Mouse (Mus musculus) induced T-regulatory cell, adult 2 months (primary cell): ENCODE measurements around the gene Tnnt3.

Experiments
- DNase-seq: peaks from one replicate; pipeline ENCODE4 v3.0.0-alpha.2; 2012; ENCODE audit warnings: low read depth

Tnnt3 gene

DNA sequence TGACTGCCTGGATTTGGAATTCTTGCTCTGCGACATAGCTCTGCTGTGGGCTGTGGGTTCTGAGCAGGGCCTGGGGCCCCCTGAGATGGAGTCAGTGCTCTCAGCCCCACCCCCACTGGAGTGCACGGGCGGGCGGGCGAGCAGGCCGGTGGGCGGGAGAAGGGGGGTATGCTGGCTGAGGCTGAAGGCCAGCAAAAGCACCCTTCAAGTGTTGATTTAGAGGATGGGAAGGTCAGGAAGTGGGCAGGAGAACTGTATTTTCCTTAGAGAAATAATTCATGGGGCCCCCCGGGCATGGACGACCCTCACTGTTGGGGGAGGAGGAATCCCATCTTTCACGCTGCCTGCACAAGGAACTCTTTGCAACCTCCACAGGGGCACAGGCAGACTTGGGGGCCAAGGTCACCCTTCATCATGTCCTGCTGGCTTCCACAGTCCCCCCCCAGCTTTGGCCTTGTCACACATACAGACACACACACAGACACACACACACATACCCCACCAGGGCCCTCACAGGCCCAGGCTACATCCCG lies 44.2 kb downstream of the Tnnt3 start:
- DNase-seq, result no peak

DNA sequence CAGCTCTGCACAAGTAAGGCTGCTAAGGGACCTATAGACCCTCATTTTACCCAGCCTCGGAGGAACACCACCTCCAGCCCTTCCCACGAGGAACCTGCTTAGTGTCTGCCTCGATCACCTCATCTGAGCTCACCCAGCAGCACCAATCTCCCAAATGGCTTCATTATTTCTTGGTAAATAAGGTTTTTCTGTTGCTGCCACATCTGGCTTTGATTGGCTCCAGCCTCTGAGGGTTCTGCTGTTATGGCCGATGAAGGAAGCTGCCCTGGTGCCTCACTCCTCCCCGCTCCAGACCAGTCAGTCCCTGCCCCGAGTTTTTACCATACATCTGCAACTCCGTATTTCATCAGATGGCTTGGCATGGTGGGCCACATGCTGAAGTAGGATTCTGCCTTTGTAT lies 47.3 kb downstream of the Tnnt3 start:
- no peak for DNase-seq

DNA sequence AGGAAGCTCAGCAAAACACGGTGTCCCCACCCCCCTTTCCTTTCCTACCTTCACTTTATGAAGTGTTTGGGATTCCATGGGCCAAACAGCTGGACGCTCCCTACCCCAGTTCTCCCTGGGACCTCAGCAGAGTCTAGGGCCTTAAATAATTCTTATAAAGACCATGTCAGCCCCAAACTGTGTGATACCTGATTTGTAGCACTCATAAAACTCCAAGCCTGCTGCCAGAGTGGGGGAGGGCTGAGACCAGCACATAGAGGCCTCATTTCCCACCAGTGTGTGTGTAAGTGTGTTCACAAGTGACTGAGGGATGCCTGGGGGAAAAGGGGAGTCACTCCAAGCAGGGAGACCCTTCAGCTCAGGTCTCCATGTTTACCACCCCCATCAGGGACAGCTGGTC lies 49.2 kb downstream of the Tnnt3 start:
- no peak for DNase-seq

DNA sequence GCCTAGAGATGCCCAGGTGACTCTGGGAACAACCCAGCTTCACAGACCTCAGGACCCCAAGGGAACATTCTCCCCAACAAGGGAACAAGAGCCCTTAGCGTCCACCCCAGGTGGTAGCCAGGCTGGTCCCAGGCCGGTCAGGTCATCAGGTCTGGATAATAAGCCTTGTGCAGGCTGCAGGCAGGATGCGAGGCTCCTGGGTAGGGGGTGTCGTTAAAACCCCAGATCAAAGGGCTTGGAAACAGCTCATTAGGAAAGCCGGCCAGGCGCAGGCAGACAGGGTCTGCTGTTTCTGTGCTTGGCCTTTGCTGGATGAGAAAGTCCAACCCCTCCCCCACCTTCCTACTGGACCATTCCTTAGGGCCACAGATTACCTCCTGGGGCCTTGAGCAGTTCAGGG lies 50.1 kb downstream of the Tnnt3 start:
- DNase-seq, result no peak

DNA sequence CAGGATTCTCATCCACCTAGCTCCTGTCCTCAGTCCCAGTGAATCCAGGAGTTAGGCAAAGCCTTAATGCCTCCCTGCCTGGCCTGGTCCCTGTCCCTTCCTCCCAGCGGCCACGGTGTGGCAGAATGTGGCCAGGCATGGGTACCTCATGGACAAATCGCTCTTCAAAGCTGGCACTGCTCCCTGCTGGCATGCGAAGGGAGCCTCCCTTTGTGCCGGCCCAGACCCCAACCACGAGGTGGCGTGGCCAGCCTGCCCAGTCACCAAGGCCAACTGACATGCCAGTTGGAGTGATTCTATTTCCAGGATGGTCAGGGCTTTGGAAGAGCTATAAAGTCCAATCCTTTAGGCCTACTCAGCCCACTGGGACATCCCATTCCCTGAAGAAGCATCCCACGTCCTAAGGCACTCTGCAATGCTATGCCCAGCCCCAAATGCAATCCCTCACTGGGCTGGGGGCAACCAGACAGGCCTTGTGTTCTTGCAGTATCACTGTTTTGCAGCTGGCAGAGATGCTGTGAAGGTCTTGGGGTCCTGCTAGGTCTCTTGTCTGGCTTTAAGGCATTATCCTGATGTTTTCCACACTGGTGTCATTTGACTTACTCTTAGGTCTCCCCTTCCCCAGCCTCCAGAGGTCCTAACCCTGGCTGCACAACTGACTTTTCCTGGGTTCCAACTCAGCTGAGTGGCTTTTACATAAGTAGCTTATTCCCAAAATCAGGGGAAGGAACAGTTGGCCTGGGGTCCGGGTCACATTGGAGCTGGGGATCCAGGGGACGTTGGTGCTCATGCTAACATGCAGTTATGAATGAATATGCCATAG lies 51.5 kb downstream of the Tnnt3 start:
- DNase-seq, result no peak

DNA sequence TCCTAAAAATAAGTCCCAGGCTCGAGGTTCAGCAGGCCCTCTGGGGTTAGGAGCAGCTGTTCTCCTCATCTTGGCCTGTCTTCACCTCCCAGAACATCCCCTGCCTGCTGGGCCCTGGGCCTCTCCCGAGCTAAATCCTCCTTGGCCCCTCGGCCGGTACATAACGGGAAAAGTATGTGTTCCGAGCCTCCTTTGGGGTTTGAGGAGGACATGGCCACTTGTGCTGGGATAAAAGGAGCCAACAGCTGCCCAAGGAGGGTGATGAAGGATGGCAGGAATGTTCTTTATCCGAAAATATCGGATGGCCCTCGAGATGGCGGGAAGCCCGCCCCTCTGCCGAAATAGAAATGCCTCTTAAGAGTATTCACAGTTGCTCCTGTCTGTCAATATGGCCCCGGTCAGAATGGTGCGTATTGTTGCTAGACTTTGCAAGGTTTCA lies 52.3 kb downstream of the Tnnt3 start:
- no peak for DNase-seq

DNA sequence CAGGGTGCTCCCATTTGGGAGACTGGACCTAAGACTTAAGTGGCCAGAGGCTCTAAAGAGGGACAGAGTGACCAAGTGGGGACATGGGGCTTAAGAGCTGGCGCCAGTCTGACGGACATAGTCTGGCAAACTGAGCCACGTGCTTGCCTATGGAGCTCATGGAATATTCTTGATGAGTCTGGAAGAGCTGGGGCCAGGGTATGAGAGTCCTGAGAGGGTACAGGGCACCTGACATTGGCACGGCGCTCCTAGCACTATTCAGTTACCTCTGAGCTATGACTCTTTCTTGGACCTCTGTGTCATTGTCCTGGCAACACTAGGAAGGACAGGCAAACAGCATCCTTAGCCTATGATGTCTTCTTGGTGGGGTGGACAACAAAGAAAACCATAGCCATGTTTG lies 53.1 kb downstream of the Tnnt3 start:
- no peak for DNase-seq

DNA sequence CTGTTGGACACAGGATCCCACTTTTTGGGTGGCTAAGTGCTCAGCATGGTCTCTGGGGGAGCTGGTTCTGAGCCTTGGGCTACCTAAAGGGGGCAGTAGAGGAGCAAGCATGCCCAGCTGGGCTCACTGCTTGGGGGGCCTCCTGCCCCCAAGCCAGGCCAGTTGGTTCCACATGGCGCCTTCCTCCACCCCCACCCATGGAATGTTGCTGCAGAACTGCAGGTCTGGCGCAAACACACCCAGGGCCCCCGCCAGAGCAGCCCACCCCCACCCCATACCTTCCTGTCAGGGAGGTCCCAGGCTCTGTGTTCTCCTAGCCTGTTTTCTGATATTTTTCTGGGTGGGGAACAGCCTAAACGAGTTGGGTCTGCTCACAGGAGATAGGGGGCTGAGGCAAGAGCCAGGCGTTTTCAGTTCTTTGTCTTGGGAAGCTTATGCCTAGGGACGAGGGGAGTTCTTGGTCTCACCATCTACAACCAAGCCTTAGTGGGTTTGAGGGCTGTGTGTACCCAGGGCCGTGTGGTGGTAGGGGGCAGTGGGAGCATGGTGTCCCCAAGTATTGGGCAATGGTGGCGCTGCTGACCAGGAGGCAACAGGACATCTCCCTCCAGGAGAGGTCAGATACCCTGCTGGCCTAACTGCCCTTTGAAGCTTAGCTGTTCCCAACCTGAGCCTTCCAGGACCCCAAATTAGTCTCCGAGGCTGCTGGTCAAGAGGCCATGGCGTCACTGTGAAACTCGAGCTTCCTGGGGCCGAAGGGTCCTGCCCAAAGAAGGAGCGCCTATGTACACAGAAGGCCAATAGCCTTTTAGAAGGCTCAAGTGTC lies 54.2 kb downstream of the Tnnt3 start:
- no peak for DNase-seq

DNA sequence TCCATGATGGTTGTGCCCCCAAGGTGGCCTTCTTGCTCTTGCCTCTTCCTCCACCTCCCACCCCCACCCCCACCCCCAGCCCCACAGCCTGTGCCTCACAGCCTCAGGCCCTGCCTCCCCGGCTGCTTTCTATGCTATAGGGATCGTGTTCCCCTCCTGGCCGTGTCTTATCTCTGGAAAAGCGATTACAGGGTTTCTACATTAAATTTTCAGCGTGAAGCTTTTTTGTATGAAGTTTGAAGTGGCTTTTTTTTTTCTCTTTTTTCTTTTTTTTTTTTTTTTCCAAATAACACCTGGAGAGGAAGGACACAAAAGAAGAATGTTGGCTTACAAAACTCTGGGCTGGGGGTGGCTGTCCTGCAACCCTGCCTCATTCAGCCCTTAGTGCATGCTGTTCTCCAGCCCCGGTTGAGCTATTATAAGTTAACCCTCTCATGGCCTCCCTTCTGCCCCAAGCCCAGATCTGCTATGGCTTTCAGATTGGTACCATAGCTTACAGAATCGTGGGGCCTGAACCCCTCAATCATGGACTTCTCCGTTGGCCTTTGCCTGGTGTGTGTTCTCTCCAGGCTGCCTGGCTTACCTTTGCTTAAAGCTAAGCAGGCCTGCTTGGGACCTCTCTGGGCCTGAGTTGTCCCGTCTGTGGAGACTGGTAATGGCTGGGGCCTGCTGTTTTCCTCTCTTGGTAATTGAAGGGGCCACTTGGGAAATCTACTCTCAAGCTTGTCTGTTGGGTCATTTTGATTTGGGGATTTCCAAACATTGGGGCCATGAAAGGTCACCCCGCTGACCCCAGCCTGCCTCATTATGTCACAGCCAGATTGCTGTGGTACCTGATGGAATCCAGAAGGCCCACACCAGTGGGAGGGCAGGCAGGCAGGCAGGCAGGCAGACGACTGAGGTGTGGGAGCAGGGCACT lies 55.0 kb downstream of the Tnnt3 start:
- no peak for DNase-seq

DNA sequence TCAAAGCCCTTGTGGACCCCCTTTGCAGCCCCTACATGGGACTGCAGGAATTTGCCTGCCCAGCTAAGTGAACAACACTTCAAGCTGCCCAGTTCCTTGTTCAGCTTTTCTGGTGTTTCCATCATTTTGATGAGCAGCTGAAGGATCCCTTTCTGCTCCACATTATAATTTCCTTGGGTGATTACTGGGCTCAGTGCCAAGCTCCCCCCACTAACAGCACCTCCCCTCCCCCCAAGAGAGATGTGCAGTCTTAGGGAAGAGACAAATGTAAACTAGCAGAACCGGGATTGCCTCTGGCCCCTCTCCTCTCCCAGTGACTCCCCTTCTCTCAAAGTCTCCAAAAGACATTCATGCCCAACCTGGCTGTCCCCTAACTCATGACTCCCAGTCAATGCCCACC lies 56.0 kb downstream of the Tnnt3 start:
- no peak for DNase-seq

DNA sequence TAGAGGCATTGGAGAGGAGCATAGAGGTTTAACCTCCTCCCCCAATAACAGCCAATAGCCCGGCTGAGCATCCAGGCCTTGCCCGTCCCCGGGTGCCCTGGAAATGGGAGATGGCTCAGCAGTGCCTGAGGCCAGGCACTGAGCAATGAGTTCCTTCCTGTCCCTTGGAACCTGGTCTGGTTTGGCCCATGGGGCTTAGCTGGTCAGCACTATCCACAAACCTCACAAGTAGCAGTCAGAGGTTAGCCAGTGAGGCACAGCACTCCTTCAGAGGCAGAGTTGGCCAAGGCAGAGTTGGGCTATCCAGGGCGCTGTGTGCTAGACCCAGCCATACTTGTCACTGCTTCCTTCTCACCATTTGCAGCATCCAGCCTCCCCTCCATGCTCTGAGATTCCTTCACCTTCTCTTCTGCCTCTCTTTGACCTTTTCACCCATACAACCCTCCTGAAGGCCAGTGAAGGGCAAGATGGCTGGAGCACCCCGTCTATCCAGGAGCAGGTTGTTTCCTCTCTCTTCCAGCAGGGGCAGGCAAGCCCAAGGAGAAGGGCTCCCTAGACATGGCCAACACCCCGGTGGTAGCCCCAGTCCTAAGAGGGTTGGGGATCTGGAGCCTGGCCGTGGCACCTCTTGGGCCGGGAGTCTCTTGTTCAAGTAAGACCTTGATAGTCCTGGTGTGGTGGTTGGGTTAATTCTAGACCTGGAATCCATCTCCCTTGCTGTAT lies 56.9 kb downstream of the Tnnt3 start:
- DNase-seq, result no peak

DNA sequence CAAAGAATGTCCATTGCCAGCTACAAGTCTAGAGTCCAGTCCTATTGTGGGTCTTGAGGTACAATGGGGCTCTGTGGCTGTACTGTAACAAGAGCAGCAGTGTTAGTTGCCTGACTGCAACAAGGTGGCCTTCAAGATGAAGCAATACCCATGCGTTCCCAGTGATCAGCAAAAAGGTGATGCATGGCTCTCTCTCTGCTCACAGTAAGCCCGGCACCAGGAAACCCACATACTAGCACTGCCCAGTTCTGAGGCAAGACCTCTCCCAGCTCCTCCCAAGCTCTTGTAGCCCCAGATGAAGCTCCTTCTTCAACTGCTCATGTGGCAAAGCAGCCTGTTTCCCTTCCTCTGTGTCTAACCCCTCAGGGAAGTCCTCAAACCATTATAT lies 57.4 kb downstream of the Tnnt3 start:
- DNase-seq, result no peak

DNA sequence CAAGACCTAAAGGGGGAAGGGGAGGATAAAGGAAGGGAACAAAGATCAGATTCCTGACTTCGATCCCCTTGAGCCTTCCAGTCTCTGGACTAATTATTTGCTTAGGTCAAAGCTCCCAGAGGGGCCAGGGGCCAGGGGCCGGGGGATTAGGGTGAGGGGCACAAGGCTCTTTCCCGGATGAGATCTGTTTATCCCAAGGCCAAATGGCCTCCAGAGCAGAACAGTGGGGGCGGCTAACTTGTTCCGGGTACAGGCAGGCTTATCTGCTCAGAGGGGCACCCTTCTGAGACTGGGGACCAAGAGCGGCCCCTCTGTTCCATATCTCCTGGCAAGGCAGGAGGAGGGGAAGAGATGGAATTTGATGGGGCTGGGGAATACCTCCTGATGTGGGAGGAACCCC lies 59.1 kb downstream of the Tnnt3 start:
- DNase-seq, result no peak

DNA sequence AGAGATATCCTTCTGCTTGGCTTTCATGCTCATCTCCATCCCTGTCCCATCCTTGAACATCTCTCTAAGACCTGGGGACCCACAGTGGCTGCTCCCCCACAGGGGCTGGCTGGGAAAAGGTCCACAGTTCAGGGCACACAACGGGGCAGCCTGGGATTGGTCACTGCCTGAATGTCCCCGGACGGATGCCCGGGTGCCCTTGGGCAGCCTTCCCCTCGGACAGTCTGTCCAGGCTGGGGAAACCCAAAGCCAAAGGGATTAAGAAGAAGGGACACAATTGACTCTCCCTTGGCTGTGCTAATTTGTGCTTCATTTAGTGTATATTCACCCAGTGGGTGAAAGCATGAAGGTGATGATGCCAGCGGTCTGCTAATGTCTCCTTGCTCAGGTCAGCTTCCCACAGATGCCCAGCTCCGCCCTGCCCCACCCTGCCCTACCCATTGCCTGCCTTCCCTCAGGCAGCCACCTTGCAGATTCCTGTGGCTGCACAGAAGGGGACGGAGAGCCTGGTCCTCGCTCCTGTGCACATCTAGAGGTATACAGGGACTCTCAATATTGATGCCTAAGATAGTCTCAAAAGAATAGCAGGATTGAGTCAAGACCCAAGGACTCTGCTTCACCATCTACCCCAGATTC lies 60.0 kb downstream of the Tnnt3 start:
- no peak for DNase-seq

DNA sequence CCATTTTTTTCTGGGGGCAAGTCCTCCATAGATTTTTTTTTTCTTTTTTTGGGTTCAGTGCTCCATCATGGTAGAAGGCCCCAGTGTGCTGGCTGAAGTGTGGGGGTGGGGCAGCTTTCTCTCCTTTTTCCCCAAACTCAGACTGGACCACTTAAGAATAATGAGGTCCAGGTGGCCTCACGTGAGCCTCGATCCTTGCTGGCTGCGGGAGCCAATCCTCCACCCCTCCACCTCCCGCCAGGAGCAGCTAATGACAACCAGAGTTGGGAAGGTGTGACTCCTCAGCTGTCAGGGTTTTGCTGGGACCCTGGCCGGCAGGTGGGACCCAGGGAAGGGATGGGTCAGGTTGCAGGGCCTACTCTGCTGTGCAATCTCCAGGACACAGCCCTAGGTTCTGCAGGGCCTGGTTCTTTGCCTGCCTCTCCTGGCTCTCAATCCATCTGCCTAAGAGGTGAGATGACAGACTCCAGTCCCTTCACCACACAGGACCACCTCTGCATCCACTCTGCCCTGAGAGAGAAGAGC lies 61.1 kb downstream of the Tnnt3 start:
- no peak for DNase-seq

DNA sequence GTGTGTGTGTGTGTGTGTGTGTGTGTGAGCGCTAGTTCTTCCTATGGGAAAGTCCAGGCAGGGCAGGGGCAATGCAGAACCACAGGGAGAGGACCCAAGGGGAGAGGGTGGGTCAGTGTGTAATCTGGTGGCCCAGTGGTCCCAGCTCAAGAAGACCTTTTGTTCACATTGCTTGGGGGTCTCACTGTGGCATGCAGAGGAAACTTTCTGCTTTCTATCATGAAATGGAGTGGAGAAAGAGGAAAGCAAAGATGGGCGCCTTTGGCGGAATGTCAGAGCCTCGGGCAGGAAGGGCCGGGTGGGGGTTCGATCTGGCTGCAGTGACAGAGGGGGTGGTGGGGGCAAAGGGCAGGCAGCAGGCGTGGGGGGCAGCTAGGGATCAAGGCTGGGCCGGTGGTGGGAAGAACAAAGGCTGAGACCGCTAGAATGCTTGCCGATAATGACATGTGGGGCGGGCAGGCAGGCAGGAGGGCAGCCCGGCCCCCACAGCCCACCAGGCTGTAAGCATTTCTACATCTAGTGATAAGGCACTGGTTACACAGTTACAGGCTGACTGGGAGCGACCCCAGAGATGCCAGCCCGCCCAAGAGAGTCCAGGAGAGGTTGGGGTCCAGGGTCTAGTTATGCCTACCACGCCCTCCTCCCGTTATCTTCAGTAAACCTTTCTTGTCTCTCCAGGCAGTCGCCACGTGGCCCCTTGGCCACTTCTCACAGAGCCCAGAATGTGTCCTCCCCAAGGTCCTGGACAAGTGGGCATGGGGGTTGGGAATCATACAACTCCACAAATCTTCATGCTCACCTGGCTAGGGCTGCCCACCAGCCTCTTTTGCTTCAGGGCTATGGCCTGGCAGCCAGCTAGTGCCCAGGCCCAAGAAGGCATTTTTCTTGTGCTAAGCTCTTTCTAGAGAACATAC lies 62.6 kb downstream of the Tnnt3 start:
- DNase-seq, result no peak

DNA sequence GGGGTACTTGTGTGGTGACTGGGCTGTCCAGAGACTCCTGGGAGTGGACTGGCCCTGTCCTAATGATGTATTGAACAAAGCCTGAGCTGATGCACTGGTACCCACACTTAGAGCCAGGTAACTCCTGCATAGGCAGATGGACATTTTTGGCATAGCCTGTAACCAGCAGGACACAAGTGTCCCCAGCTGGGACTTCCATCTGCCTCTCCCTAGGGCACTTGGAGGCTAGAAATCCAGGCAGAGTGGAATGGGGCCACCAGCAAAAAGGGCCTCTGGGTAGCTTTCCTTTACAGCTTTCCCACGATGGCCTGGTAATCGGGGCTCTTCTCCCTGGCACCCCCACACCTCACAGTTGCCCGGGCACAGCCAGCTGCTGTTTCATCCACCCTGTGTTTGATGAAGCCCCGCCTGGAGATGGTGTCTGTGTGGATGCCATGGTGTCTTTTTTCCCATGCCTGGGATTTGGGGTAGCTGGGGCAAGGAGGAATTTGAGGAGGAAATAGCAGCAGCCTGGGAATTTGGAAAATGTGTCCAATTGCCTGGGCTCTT lies 63.3 kb downstream of the Tnnt3 start:
- no peak for DNase-seq

DNA sequence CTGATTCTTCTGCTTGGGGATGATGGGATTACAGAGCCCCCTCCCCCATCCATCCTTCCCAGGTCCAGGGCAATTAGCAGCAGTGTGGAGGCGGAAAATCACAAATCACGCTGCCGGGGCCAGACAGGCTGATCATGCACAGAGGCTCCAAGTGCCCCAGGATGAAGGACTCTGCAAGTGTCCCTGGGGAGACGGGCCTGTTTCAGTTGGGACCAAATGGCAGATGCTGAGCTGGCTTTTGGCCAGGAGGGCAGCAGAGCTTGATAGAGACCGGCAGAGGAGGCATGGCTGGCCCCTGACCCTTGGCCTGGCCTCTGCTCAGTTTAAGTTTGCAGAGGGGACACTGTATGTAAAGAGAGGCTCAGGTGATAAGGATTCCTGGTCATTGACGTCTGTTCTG lies 64.5 kb downstream of the Tnnt3 start:
- DNase-seq, result no peak

DNA sequence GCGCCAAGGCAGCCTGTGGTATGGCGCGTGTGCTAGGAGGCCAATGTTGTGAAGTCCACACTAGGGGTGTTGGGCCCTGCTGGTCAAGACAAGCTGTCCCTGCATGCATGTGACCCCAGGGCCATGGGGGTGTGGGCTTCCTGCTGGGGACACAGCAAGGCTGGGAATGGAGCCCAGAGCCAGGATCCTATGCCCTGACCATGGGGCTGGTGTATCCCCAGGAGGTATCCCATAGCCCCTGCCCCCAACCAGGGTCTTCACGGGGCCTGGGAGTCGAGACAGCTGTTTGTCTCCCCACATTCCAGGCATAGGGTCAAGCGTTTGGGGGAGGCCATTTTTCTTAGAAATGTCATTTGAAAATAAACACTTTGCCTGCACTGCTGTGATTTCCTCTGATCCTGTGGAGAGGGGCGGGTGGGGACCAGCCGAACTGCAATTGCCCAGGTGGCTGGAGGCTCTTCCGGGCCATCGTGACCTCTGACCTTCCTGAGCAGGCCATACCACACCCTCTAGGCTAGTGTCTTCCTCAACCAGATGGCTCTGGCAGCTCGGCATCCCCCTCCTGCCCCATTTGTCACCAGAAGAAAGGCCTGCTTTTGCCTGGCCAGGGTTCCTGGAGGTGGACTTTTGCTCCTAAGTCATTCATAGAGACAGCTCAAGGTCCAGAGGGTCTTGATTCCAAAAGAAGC lies 66.5 kb downstream of the Tnnt3 start:
- DNase-seq, result no peak
